Mouse (Mus musculus) midbrain, embryonic 14.5 days (tissue): ENCODE measurements around the gene Gm27021. TPM values are rescaled to one million over a fixed set of nuclear protein-coding genes. Genes with fewer than 3 reads are reported as not detected.

ENCODE experiments used
- ATAC-seq: fragments of 200-750 bp; cut with Nextera tagmentation; 2 replicates; pipeline ENCODE4 v1.8.0; 2017; ENCODE audit warnings: moderate number of reproducible peaks, moderate library complexity; ENCODE audit not compliant: low FRiP score, low TSS enrichment
- DNase-seq: peaks from one replicate; pipeline ENCODE4 v3.0.0-alpha.2; 2015
- H3K27ac ChIP-seq: fragments of 300-500 bp; sonication (generic); replicated peaks from 2 replicates; pipeline ENCODE4 v1.5.1; 2014; ENCODE audit warnings: mild to moderate bottlenecking, low read depth, low read length, moderate library complexity
- H3K27me3 ChIP-seq: fragments of 300-500 bp; sonication (generic); 2 replicates; pipeline ENCODE4 v1.6.1; 2014; ENCODE audit warnings: low read length, control low read depth, mixed read lengths; ENCODE audit not compliant: control insufficient read depth, insufficient read depth
- H3K36me3 ChIP-seq: fragments of 300-500 bp; sonication (generic); 2 replicates; pipeline ENCODE4 v1.6.1; 2014; ENCODE audit warnings: low read length, control low read depth; ENCODE audit not compliant: control insufficient read depth, insufficient read depth
- H3K4me1 ChIP-seq: fragments of 300-500 bp; sonication (generic); 2 replicates; pipeline ENCODE4 v1.6.1; 2014; ENCODE audit warnings: mild to moderate bottlenecking, antibody characterized with exemption, low read length, control low read depth; ENCODE audit not compliant: control insufficient read depth, insufficient read depth
- H3K4me2 ChIP-seq: fragments of 300-500 bp; sonication (generic); 2 replicates; pipeline ENCODE4 v1.6.1; 2014; ENCODE audit warnings: mild to moderate bottlenecking, low read length, moderate library complexity
- H3K4me3 ChIP-seq: fragments of 300-500 bp; sonication (generic); replicated peaks from 2 replicates; pipeline ENCODE4 v1.5.1; 2014; ENCODE audit warnings: low read depth, low read length
- H3K9ac ChIP-seq: fragments of 300-500 bp; sonication (generic); replicated peaks from 2 replicates; pipeline ENCODE4 v1.6.1; 2014; ENCODE audit warnings: mild to moderate bottlenecking, low read length, moderate library complexity
- H3K9me3 ChIP-seq: fragments of 300-500 bp; sonication (generic); 2 replicates; pipeline ENCODE4 v1.6.1; 2016; ENCODE audit warnings: low read length, control low read depth, mixed read lengths; ENCODE audit not compliant: control insufficient read depth
- WGBS: fragments of 180-500 bp; shearing (Covaris S2); extraction: QIAGEN DNeasy Blood & Tissue Kit; methylation state at CpG from one replicate; pipeline ENCODE4 v1.1.7; 2014; 5-methylcytosine and 5-hydroxymethylcytosine counted together
- polyA plus RNA-seq: library from polyadenylated mRNA; unstranded; fragments of >200 nt; fragmentation: Nextera tagmentation; extraction: Ambion mirVana; gene quantifications from 2 replicates; pipeline ENCODE4 v1.2.1, GENCODE M21; 2014

Gene Gm27021
- polyA plus RNA-seq, 1 experiment from 2014 or later, result 5.1 TPM

DNA sequence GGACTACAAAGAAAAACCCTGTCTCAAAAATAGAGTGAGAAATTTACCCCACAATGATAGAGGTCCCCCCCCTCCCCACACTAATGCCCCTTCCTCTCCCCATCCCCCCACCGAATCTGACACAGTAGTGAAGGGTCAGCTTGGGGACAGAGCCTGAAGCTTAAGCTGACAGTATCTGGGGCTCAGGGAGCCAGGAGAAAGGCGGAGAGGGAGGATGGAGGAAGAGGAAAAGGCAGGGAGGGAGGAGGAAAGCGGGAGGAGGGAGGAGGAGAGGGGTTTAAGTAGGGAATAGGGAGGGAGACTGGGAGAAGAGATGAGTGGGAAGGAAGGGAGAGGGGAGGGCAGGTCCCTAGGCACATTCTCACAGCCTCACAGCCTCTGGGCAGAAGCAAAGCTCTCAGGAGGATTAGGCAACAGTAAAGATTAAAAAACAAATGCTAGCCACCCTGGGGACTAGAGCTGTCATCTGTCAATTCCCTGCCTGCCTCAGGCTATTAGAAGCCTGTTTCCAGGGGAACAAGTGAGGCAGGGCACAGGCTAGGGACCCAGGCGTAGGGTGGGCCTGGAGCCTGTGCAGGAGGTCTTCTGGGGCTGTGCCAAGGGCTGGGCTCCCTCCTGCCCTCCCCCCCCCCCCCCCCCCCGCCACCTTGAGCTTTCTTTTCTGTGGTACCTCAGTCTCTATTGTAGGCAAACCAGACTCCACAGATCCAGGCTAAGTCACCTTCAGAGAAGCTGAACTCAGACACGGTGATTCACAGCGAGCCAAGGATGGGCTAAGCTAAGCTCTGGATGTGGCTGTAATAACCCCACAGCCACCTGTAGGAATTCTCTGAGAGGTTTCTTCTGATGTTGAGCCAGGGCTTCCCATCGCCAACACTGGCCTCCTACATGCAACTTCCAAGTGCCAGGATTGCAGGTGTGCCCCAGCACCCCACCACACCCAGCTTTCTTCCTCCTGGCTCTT is 50.9 kb downstream of the Gm27021 start:
- Histone ChIP-seq H3K9ac (no peak overlapping the region), H3K9me3 (no peaks in the 10 kb centered on the region), H3K4me3 (no peak overlapping the region), H3K27me3 (no peaks in the 10 kb centered on the region), H3K4me2 (no peak overlapping the region), H3K27ac (peak overlapping the region; percentile 77), H3K4me1 (peaks cover 34% of the 10 kb centered on the region), H3K36me3 (no peaks in the 10 kb centered on the region)
- ATAC-seq (peak; percentile 88), DNase-seq (peak; percentile 89)
- WGBS, result 4% methylated on average over 7 of the region's 8 CpGs

DNA sequence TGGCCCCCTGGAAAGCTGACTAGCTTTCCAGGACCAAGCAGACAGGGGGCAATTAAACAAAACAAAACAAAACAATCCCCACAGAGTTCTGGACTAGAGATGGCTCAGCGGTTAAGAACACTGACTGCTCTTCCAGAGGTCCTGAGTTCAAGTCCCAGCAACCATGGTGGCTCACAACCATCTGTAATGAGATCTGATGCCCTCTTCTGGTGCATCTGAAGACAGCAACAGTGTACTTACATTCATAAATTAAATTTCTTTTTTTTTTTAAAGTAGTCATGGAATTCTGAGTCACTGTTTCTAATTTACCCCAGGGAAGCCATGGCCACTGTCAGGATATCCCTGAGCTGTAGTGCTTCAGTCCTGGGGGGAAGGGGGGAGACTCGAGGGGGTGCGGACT is 53.4 kb downstream of the Gm27021 start:
- ATAC-seq, result no peak

GRCm38 (mm10) chr8:120610824-120611223 is 57.1 kb downstream of the Gm27021 start:
- Histone ChIP-seq H3K4me1 (peaks cover 5% of the 10 kb centered on the region; the same call in 1 of the 2 replicates), H3K4me3 (no peak overlapping the region), H3K27me3 (no peaks in the 10 kb centered on the region), H3K9ac (no peak overlapping the region), H3K9me3 (no peaks in the 10 kb centered on the region), H3K4me2 (no peak overlapping the region), H3K36me3 (no peaks in the 10 kb centered on the region), H3K27ac (no peak overlapping the region)
- WGBS, result 89% methylated on average over 6 of the region's 6 CpGs
- no peak for DNase-seq
- no peak for ATAC-seq

More for the DNA sequence above, 53.4 kb downstream of the Gm27021 start:
- no peak for DNase-seq
- 95% methylated on average over 3 of the region's 3 CpGs for WGBS
- Histone ChIP-seq H3K4me3 (no peak overlapping the region), H3K4me2 (no peak overlapping the region), H3K36me3 (no peaks in the 10 kb centered on the region), H3K4me1 (peaks cover 29% of the 10 kb centered on the region), H3K9ac (no peak overlapping the region), H3K27me3 (no peaks in the 10 kb centered on the region), H3K27ac (no peak overlapping the region), H3K9me3 (no peaks in the 10 kb centered on the region)

- no peak for ATAC-seq
- Histone ChIP-seq H3K27ac (no peak overlapping the region), H3K9ac (no peak overlapping the region), H3K4me2 (no peak overlapping the region), H3K9me3 (no peaks in the 10 kb centered on the region), H3K27me3 (no peaks in the 10 kb centered on the region), H3K4me3 (no peak overlapping the region), H3K4me1 (no peaks in the 10 kb centered on the region), H3K36me3 (no peaks in the 10 kb centered on the region)
- DNase-seq, result peak; percentile 87
- 15% methylated on average over 7 of the region's 7 CpGs for WGBS
These were observed 60.0 kb downstream of the Gm27021 start for GRCm38 (mm10) chr8:120607885-120608284.

GRCm38 (mm10) chr8:120607460-120607859 is 60.4 kb downstream of the Gm27021 start:
- DNase-seq, result no peak
- Histone ChIP-seq H3K27ac (no peak overlapping the region), H3K27me3 (no peaks in the 10 kb centered on the region), H3K4me2 (no peak overlapping the region), H3K9ac (no peak overlapping the region), H3K36me3 (no peaks in the 10 kb centered on the region), H3K4me1 (no peaks in the 10 kb centered on the region), H3K9me3 (no peaks in the 10 kb centered on the region), H3K4me3 (no peak overlapping the region)
- WGBS, result 84% methylated on average over 9 of the region's 9 CpGs
- no peak for ATAC-seq

DNA sequence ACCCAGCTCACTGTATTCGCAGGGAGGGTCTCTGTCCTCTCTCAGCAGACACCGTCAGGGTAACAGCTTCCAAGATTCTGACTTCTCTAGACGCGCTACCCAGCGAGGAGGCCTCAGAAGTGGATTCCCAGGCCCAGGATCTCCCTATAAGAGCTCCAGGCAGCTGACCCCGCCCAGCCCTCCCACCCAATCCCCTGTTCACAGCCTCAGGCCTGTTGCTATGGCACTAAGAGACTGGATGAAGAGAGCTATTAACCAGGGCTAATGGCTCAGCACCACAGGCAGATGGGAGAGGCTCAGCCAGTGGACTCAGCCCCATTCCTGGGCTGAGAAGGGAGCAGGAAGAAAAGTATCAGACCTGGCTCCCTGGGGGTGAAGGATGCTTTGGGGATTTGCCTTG is 65.2 kb downstream of the Gm27021 start:
- DNase-seq, result peak; percentile 55
- H3K36me3 ChIP-seq, result no peaks in the 10 kb centered on the region
- H3K9me3 ChIP-seq, result no peaks in the 10 kb centered on the region
- peak; percentile 60; the same call in 1 of the 2 replicates for ATAC-seq
- 27% methylated on average over 6 of the region's 6 CpGs for WGBS
- H3K4me3 ChIP-seq, result no peak overlapping the region
- no peak overlapping the region for H3K27ac ChIP-seq
- H3K4me2 ChIP-seq, result no peak overlapping the region
- no peaks in the 10 kb centered on the region for H3K4me1 ChIP-seq
- no peak overlapping the region for H3K9ac ChIP-seq
- H3K27me3 ChIP-seq, result no peaks in the 10 kb centered on the region

DNA sequence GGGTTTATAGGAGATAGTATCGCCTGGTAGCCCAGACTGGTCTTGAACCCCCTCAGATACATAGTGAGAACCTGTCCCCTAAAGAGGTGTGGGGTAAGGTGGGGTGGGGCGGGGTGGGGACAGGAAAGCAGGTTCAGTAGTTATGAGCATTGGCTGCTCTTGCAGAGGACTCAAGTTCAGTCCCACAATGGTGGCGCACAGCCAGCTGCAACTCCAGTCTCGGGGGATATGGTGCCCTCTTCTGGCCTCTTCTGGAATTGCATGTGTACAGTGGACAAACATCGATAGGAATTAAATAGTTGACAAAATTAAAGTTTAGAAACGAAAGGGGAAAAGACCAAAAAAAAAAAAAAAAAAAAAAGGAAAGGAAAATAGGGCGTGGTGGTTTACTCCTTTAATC is 68.4 kb downstream of the Gm27021 start:
- H3K4me1 ChIP-seq, result no peaks in the 10 kb centered on the region
- H3K4me2 ChIP-seq, result no peak overlapping the region

GRCm38 (mm10) chr8:120598579-120598978 is 69.3 kb downstream of the Gm27021 start:
- H3K4me1 ChIP-seq, result no peaks in the 10 kb centered on the region
- no peak overlapping the region for H3K27ac ChIP-seq
- no peaks in the 10 kb centered on the region for H3K36me3 ChIP-seq
- WGBS, result 34% methylated on average over 24 of the region's 24 CpGs
- ATAC-seq, result no peak
- H3K9me3 ChIP-seq, result no peaks in the 10 kb centered on the region
- no peaks in the 10 kb centered on the region for H3K27me3 ChIP-seq
- no peak overlapping the region for H3K4me3 ChIP-seq
- H3K4me2 ChIP-seq, result no peak overlapping the region
- DNase-seq, result peak; percentile 41
- no peak overlapping the region; the same call in 1 of the 2 replicates for H3K9ac ChIP-seq

More for the DNA sequence above, 68.4 kb downstream of the Gm27021 start:
- peak; percentile 75 for DNase-seq
- Histone ChIP-seq H3K9me3 (no peaks in the 10 kb centered on the region), H3K27me3 (no peaks in the 10 kb centered on the region), H3K27ac (no peak overlapping the region), H3K36me3 (no peaks in the 10 kb centered on the region), H3K9ac (no peak overlapping the region), H3K4me3 (no peak overlapping the region)
- no peak for ATAC-seq
- WGBS, result 56% methylated on average over 7 of the region's 7 CpGs

- H3K4me1 ChIP-seq, result no peaks in the 10 kb centered on the region
- H3K27ac ChIP-seq, result no peak overlapping the region
- H3K4me3 ChIP-seq, result no peak overlapping the region
- H3K9ac ChIP-seq, result no peak overlapping the region
- no peaks in the 10 kb centered on the region for H3K9me3 ChIP-seq
- H3K4me2 ChIP-seq, result no peak overlapping the region
- 13% methylated on average over 5 of the region's 5 CpGs for WGBS
- ATAC-seq (no peak), DNase-seq (peak; percentile 83)
- no peaks in the 10 kb centered on the region for H3K27me3 ChIP-seq
- H3K36me3 ChIP-seq, result no peaks in the 10 kb centered on the region
These were observed 71.9 kb downstream of the Gm27021 start for GRCm38 (mm10) chr8:120595963-120596362.
